In the genomic region with DNA sequence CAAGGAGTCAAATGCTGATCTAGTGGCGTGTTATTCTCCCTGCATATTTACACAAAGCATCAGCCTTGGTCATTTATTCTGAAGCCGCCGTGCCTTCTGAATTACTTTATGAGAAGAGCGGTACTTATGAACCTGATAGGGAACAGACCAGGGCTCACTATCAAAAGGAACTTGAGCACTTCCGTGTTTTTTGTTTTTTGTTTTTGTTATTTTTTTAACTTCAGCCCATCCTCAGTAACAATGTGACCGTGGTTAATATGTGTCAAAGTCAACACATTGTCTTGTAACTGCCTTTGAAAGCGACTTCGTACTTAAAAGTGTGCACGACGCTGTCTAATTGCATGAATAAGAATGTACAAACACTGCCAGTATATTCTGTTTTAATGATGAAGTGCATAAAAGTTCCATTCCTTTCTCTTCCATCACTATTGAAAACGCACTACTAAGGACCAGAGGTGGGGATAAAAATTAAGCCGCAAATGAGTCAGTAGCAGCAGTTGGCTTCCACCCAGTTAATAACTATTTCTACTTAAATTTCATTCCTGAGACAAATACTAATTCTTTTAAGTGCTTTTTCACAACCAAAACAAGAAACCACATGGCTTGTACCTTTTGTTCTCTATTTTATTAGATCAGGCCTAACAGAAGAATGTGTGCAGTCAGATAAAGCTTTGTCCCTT, we compare ENCODE assay signal across 9 mouse cellular contexts. TPM values are rescaled to one million over a fixed set of nuclear protein-coding genes. Genes with fewer than 3 reads are reported as not detected.
DNase-seq lines count a peak whose midpoint lies in the region; ATAC-seq and TF ChIP-seq lines count a peak whose summit lies in the region.
"Had no signal": no experiment of that assay in that cellular context is flagged by ENCODE, and none has a peak within 500 bp of the region (broad histone marks: within the 10 kb centered on the region; RNA-seq: fewer than 3 reads in every experiment).

No protein-coding gene starts in this region.

- peak overlapping the region; percentile 94 for H3K9ac ChIP-seq in hindbrain, embryonic 13.5 days
- H3K9ac ChIP-seq in midbrain, embryonic 14.5 days (replicated peaks; ENCODE audit: low read length) = peak overlapping the region; percentile 97

- WGBS in kidney, adult 2 months = 17% methylated on average over 12 of the region's 12 CpGs
- whole genome bisulfite sequencing in hindbrain, embryonic 13.5 days = 5% methylated on average over 12 of the region's 12 CpGs
- 3% methylated on average over 12 of the region's 12 CpGs for WGBS in midbrain, embryonic 14.5 days

- no peak for TF ChIP-seq CTCF in kidney, adult 2 months (conservative IDR thresholded peaks at IDR 0.05; ENCODE audit: insufficient read depth, insufficient read length, low read depth, low read length)
- TF ChIP-seq CTCF in cortical plate, adult 2 months (IDR thresholded peaks at IDR 0.05; ENCODE audit: extremely low read depth, insufficient read depth, low read length) = no peak

- peak overlapping the region; percentile 61 for H3K4me3 ChIP-seq in kidney, adult 2 months (ENCODE audit: insufficient read depth, low read depth, low read length)
- peak overlapping the region; percentile 89 for H3K4me3 ChIP-seq in cortical plate, adult 2 months (ENCODE audit: insufficient read depth, low read length)
- peak overlapping the region; percentile 83 for H3K4me3 ChIP-seq in hindbrain, embryonic 13.5 days
- peak overlapping the region; percentile 61 for H3K4me3 ChIP-seq in midbrain, embryonic 14.5 days (replicated peaks; ENCODE audit: low read depth, low read length)

- H3K4me2 ChIP-seq in hindbrain, embryonic 13.5 days = peak overlapping the region; percentile 66
- peak overlapping the region; percentile 67 for H3K4me2 ChIP-seq in midbrain, embryonic 14.5 days (ENCODE audit: low read length)

- no peak for ATAC-seq in hindbrain, embryonic 13.5 days (ENCODE audit: low FRiP score)
- no peak for ATAC-seq in midbrain, embryonic 14.5 days (ENCODE audit: low FRiP score, low TSS enrichment)

- DNase-seq in kidney, adult 2 months = peak; percentile 23
- no peak for DNase-seq in kidney, adult 11 months
- no peak for DNase-seq in midbrain, embryonic 14.5 days
- no peak for DNase-seq in cerebellum, adult 11-12 months
- no peak for DNase-seq in B cell, adult 2 months
- no peak for DNase-seq in layer of hippocampus, postnatal 10 days (ENCODE audit: low spot score in 2 of 2)

- H3K4me1 ChIP-seq in kidney, adult 2 months (ENCODE audit: control insufficient read depth, insufficient read depth, low read length) = no peaks in the 10 kb centered on the region
- H3K4me1 ChIP-seq in cortical plate, adult 2 months (ENCODE audit: control insufficient read depth, insufficient read depth, low read length) = no peaks in the 10 kb centered on the region
- peaks cover 17% of the 10 kb centered on the region for H3K4me1 ChIP-seq in hindbrain, embryonic 13.5 days (replicated peaks)
- peaks cover 12% of the 10 kb centered on the region for H3K4me1 ChIP-seq in midbrain, embryonic 14.5 days (ENCODE audit: control insufficient read depth, insufficient read depth, low read length)

- H3K9me3 ChIP-seq in hindbrain, embryonic 13.5 days = no peaks in the 10 kb centered on the region
- no peaks in the 10 kb centered on the region for H3K9me3 ChIP-seq in midbrain, embryonic 14.5 days (ENCODE audit: control insufficient read depth, low read length)

- TF ChIP-seq POLR2A in kidney, adult 2 months (IDR thresholded peaks at IDR 0.05; ENCODE audit: low read depth, low read length) = no peak
- TF ChIP-seq POLR2A in cortical plate, adult 2 months (IDR thresholded peaks at IDR 0.05; ENCODE audit: extremely low read depth, insufficient read depth, low read length) = 0 out of 2 replicates have a peak, but pooled peaks have one; percentile 2

- peak overlapping the region; percentile 38; the same call in 1 of the 2 replicates for H3K27ac ChIP-seq in kidney, adult 2 months (ENCODE audit: insufficient read depth, low read depth, low read length)
- peak overlapping the region; percentile 34; the same call in 1 of the 2 replicates for H3K27ac ChIP-seq in cortical plate, adult 2 months (ENCODE audit: insufficient read depth, low read length)
- peak overlapping the region; percentile 99 for H3K27ac ChIP-seq in hindbrain, embryonic 13.5 days
- peak overlapping the region; percentile 97 for H3K27ac ChIP-seq in midbrain, embryonic 14.5 days (replicated peaks; ENCODE audit: low read depth, low read length)

- H3K27me3 ChIP-seq in kidney, adult 2 months (replicated peaks; ENCODE audit: control insufficient read depth, insufficient read depth, low read length) = peaks cover 2% of the 10 kb centered on the region; the same call in 1 of the 2 replicates
- H3K27me3 ChIP-seq in hindbrain, embryonic 13.5 days = no peaks in the 10 kb centered on the region
- H3K27me3 ChIP-seq in midbrain, embryonic 14.5 days (ENCODE audit: control insufficient read depth, insufficient read depth, low read length) = no peaks in the 10 kb centered on the region

- H3K36me3 ChIP-seq in kidney, adult 2 months (ENCODE audit: control insufficient read depth, insufficient read depth, low read length) = no peaks in the 10 kb centered on the region
- no peaks in the 10 kb centered on the region for H3K36me3 ChIP-seq in hindbrain, embryonic 13.5 days
- no peaks in the 10 kb centered on the region for H3K36me3 ChIP-seq in midbrain, embryonic 14.5 days (ENCODE audit: control insufficient read depth, insufficient read depth, low read length)

RNA-seq across cellular contexts. Expression of a gene that starts 0.5 kb away (rescaled TPM):
- polyA plus RNA-seq in kidney, adult 2 months (2012; rRNA removed) = 3.9 and 5.7 TPM in 2 replicates
- polyA plus RNA-seq in cortical plate, adult 2 months (2012; rRNA removed) = 7.6 and 8.9 TPM in 2 replicates
- polyA plus RNA-seq in hindbrain, embryonic 13.5 days (2015; fragmentation: Nextera tagmentation; extraction: Ambion mirVana) = 55.1 and 61.7 TPM in 2 replicates
- 45.4 and 47.6 TPM in 2 replicates for polyA plus RNA-seq in midbrain, embryonic 14.5 days (2014; fragmentation: Nextera tagmentation; extraction: Ambion mirVana)
- total RNA-seq in layer of hippocampus, postnatal 10 days (2021) = 10 to 100 TPM; 36.3 to 37.4 TPM
- total RNA-seq: MEL had no signal

Comparison
In these comparisons a context has a peak if more than half of its experiments do, and no peak if none do; other contexts are left out.
1. H3K27ac ChIP-seq: peak in every context shown above with its lines; median percentile 99 in hindbrain, embryonic 13.5 days; 97 in midbrain, embryonic 14.5 days; 38 in kidney, adult 2 months; 34 in cortical plate, adult 2 months.